ENCODE assay signal across 1 mouse cellular context in genomic region chr5:137045402-137046323, GRCm38 (mm10).
TF ChIP-seq lines count a peak whose summit lies in the region.

Gene Ap1s1, minus strand, starts transcription at chr5:137046135.

TF ChIP-seq in MEL, 35 proteins besides CTCF, POLR2A, EP300 and RAD21 (continued from another document):
- TF ChIP-seq ZKSCAN1 (IDR thresholded peaks at IDR 0.05; ENCODE audit: low read depth, low read length) (no peak), MAZ (IDR thresholded peaks at IDR 0.05; ENCODE audit: low read depth, low read length) (peak; percentile 81; the same call in 1 of the 2 replicates), TBP (IDR thresholded peaks at IDR 0.05; ENCODE audit: low read depth, low read length) (no peak)
